Mouse (Mus musculus): ENCODE results near the gene Sema3e. TPM values are rescaled to one million over a fixed set of nuclear protein-coding genes. Genes with fewer than 3 reads are reported as not detected.

Sema3e gene
- not detected in 4 replicates for total RNA-seq (2023)

DNA sequence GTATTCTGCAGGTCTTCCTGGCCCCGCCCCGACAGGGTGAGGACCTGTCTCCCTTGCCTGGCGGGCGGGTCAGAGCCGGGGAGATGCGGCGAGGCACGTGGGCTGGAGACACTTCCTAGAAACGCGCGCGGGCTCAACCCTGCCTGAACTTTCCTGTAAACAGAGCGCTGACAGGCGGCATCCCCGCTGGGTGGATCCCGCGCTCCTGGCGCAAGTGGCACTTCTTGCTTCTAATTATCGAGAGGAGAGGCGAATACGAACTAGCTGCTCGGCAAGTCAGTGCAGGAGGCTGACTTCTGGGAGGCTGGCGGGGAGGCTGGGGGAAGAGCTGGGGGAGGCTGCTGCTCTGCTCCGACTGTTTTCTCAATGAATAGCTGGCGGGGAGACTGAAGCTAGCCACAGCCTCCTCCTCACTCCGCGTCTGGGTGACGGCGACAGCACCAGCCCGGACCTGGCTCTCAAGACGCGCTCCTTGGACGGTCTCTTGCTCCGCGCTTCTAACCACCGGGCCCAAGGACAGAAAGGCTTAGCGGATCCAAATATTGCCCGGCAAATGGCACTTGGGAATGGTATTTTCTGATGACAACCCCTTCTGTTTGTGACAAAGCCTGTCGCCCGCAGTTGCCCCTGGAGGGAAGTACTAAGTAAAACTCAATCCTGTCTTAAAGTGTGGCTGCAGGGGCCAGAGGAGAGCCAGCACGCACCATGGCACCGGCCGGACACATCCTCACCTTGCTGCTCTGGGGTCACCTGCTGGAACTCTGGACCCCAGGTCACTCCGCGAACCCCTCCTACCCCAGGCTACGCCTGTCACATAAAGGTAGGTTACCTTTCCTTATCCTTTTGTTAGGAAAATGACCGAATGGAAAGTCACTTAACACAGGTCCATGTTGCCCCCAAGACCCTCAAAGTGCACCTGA is at the start of gene Sema3e:
Gene Sema3e, plus strand, starts transcription at position 72 of the 920 bp plus-strand sequence.

Other genes with a start within 250 kb of the Sema3e start
- not detected in 4 replicates for gene Speer3, start 233.7 kb upstream of the Sema3e start, total RNA-seq (2023)

All from B cell, adult 62 days (primary cell).